Mouse (Mus musculus) thymus, adult 2 months (tissue): ENCODE results near the gene Zfp128.

Source experiments
- CTCF ChIP-seq: fragments of 200-500 bp; IDR thresholded peaks from 2 replicates; pipeline ENCODE4 v1.5.1; 2012; ENCODE audit warnings: mild to moderate bottlenecking, control low read depth, low read length, moderate library complexity, borderline replicate concordance; ENCODE audit not compliant: control insufficient read depth, poor library complexity, insufficient read depth; ENCODE audit errors: extremely low read depth
- POLR2A ChIP-seq: fragments of 200-500 bp; IDR thresholded peaks from 2 replicates; pipeline ENCODE4 v1.6.1; 2012; ENCODE audit warnings: mild to moderate bottlenecking, low read length, control low read depth, moderate library complexity; ENCODE audit not compliant: control insufficient read depth, poor library complexity, insufficient read depth; ENCODE audit errors: extremely low read depth

DNA sequence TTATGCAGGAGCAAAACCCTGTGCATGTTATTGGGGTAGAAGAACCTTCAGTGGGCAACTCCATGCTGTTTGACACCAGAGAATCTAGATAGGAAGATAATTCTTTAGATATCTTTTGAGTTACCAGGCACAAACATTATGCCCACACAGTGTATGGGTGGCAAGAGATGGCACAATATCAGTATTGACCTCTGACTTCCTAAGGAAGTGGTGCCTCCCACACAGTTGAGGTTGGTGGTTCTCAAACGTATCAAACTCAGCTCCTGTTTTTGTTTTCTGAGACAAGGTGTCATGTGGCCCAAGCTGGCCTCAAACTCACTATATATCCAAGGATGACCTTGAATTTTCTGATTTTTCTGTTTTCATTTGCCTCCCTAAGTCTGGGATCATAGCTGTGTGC is 10.4 kb downstream of the Zfp128 start:
- TF ChIP-seq CTCF: no peak
- TF ChIP-seq POLR2A: no peak
